In genomic region chr12:16898221-16898620, GRCm38 (mm10) we compare ENCODE assay signal across 24 mouse cellular contexts. TPM values are rescaled to one million over a fixed set of nuclear protein-coding genes. Genes with fewer than 3 reads are reported as not detected.
DNase-seq lines count a peak whose midpoint lies in the region; ATAC-seq and TF ChIP-seq lines count a peak whose summit lies in the region.
"Had no signal": no experiment of that assay in that cellular context is flagged by ENCODE, and none has a peak within 500 bp of the region (broad histone marks: within the 10 kb centered on the region; RNA-seq: fewer than 3 reads in every experiment).

No protein-coding gene starts in this region.

- H3K36me3 ChIP-seq in heart, postnatal 0 days (replicated peaks; ENCODE audit: control insufficient read depth, insufficient read depth, low read length) = no peaks in the 10 kb centered on the region
- H3K36me3 ChIP-seq in heart, embryonic 10.5 days = no peaks in the 10 kb centered on the region
- peaks cover 0 to 54% of the 10 kb centered on the region in 2 experiments; a peak in 2 of 4 replicates for H3K36me3 ChIP-seq in MEL (ENCODE audit: control insufficient read depth in 1 of 2, insufficient read depth in 2 of 2, low read length in 2 of 2)
- no peaks in the 10 kb centered on the region for H3K36me3 ChIP-seq in liver, postnatal 0 days (replicated peaks; ENCODE audit: insufficient read depth, low read length)
- H3K36me3 ChIP-seq: hindbrain, embryonic 15.5 days; intestine, embryonic 15.5 days; limb, embryonic 10.5 days had no signal

- no peak for ATAC-seq in heart, postnatal 0 days (ENCODE audit: insufficient read depth, low read depth)
- no peak for ATAC-seq in liver, postnatal 0 days
- ATAC-seq: activated CD4-positive, CD25-positive, alpha-beta regulatory T cell, adult 4 months; forebrain, embryonic 13.5 days; intestine, embryonic 15.5 days; Patski had no signal

- peaks cover 50% of the 10 kb centered on the region for H3K79me2 ChIP-seq in MEL (ENCODE audit: control insufficient read depth, insufficient read depth, low read length, poor library complexity)

- no peak overlapping the region for H3K4me3 ChIP-seq in heart, postnatal 0 days (ENCODE audit: low read depth, low read length)
- H3K4me3 ChIP-seq in heart, embryonic 10.5 days = no peak overlapping the region
- H3K4me3 ChIP-seq in MEL (ENCODE audit: control insufficient read depth in 1 of 2, insufficient read depth in 1 of 2, low read depth in 2 of 2, low read length in 2 of 2) = no peak overlapping the region
- H3K4me3 ChIP-seq in liver, postnatal 0 days (ENCODE audit: low read depth, low read length) = no peak overlapping the region
- H3K4me3 ChIP-seq: erythroblast, embryonic 14.5 days; forebrain, embryonic 13.5 days; hindbrain, embryonic 15.5 days; intestine, embryonic 15.5 days; limb, embryonic 10.5 days had no signal

- no peak for TF ChIP-seq RAD21 in MEL (IDR thresholded peaks at IDR 0.05; ENCODE audit: low read depth, low read length)

- peak overlapping the region; percentile 28; the same call in 1 of the 2 replicates for H3K27ac ChIP-seq in heart, postnatal 0 days (ENCODE audit: low read depth)
- no peak overlapping the region for H3K27ac ChIP-seq in heart, embryonic 10.5 days
- no peak overlapping the region for H3K27ac ChIP-seq in MEL (ENCODE audit: control insufficient read depth, low read depth, low read length)
- H3K27ac ChIP-seq in liver, postnatal 0 days (ENCODE audit: low read depth) = no peak overlapping the region
- H3K27ac ChIP-seq: forebrain, embryonic 13.5 days; hindbrain, embryonic 15.5 days; intestine, embryonic 15.5 days; left cerebral cortex, adult 2 months; limb, embryonic 10.5 days; liver, embryonic 14.5 days had no signal

- H3K4me1 ChIP-seq in heart, postnatal 0 days (ENCODE audit: control insufficient read depth, insufficient read depth) = peaks cover 25% of the 10 kb centered on the region
- peaks cover 43% of the 10 kb centered on the region for H3K4me1 ChIP-seq in heart, embryonic 10.5 days
- peaks cover 29 to 33% of the 10 kb centered on the region in 2 experiments for H3K4me1 ChIP-seq in MEL (ENCODE audit: control insufficient read depth in 1 of 2, insufficient read depth in 2 of 2, low read length in 2 of 2)
- peaks cover 27% of the 10 kb centered on the region for H3K4me1 ChIP-seq in liver, postnatal 0 days (ENCODE audit: insufficient read depth)

- peak overlapping the region; percentile 29; the same call in 1 of the 2 replicates for H3K4me2 ChIP-seq in heart, postnatal 0 days (ENCODE audit: low read depth, low read length)
- H3K4me2 ChIP-seq in liver, postnatal 0 days (ENCODE audit: low read depth, low read length) = 0 out of 2 replicates have a peak overlapping the region, but pooled peaks have one; percentile 24
- H3K4me2 ChIP-seq: forebrain, embryonic 13.5 days; heart, embryonic 11.5 days; hindbrain, embryonic 15.5 days; intestine, embryonic 15.5 days had no signal

- intact Hi-C loops in heart, postnatal 14 days (cut with DNase I) = loop anchor here (5.0 kb wide), 1 partner anchor 44 kb away; no protein-coding TSS in a partner anchor
- intact Hi-C loops in left cerebral cortex, postnatal 4 days (cut with DNase I) = no loop called here

- DNase-seq in heart, adult 11 months = peak; percentile 17
- no peak for DNase-seq in heart, postnatal 14 days
- no peak for DNase-seq in heart, postnatal 0 days (ENCODE audit: low spot score)
- DNase-seq in heart, embryonic 10.5 days (ENCODE audit: low spot score) = no peak
- DNase-seq in MEL (ENCODE audit: low read depth, low spot score) = peak; percentile 26
- no peak for DNase-seq in liver, postnatal 0 days
- DNase-seq in left cerebral cortex, postnatal 4 days = no peak
- DNase-seq: adrenal gland, postnatal 10 days; gastrocnemius, postnatal 10 days; kidney, adult 9 months; kidney, postnatal 25 days; lung, postnatal 10 days; right cerebral cortex, postnatal 4 days; thymus, adult 2 months had no signal

- 46% methylated on average over 2 of the region's 2 CpGs for WGBS in heart, postnatal 0 days
- 47% methylated on average over 2 of the region's 2 CpGs for WGBS in heart, embryonic 10.5 days
- WGBS in liver, postnatal 0 days (ENCODE audit: insufficient replicate concordance) = 38% methylated on average over 2 of the region's 2 CpGs

- no peak for TF ChIP-seq POLR2A in MEL (IDR thresholded peaks at IDR 0.05; ENCODE audit: control insufficient read depth in 1 of 2, insufficient read depth in 1 of 2, low read depth in 1 of 2, low read length in 2 of 2, poor library complexity in 1 of 2)

- no peaks in the 10 kb centered on the region for H3K27me3 ChIP-seq in heart, postnatal 0 days (ENCODE audit: control insufficient read depth, insufficient read depth, low read length)
- H3K27me3 ChIP-seq in heart, embryonic 10.5 days (ENCODE audit: insufficient read depth, poor library complexity, severe bottlenecking) = no peaks in the 10 kb centered on the region
- no peaks in the 10 kb centered on the region for H3K27me3 ChIP-seq in MEL (ENCODE audit: control insufficient read depth in 1 of 2, insufficient read depth in 2 of 2, low read length in 2 of 2)
- no peaks in the 10 kb centered on the region for H3K27me3 ChIP-seq in liver, postnatal 0 days (ENCODE audit: insufficient read depth, low read length)
- H3K27me3 ChIP-seq: forebrain, embryonic 13.5 days; hindbrain, embryonic 15.5 days; intestine, embryonic 15.5 days; Patski had no signal

- no peaks in the 10 kb centered on the region for H3K9me3 ChIP-seq in heart, postnatal 0 days (replicated peaks; ENCODE audit: control insufficient read depth, low read length)
- H3K9me3 ChIP-seq in heart, embryonic 10.5 days = no peaks in the 10 kb centered on the region
- no peaks in the 10 kb centered on the region for H3K9me3 ChIP-seq in MEL (replicated peaks; ENCODE audit: insufficient read depth, low read length)
- H3K9me3 ChIP-seq in liver, postnatal 0 days (ENCODE audit: low read length) = no peaks in the 10 kb centered on the region
- H3K9me3 ChIP-seq: forebrain, embryonic 13.5 days; hindbrain, embryonic 15.5 days; intestine, embryonic 15.5 days; limb, embryonic 10.5 days had no signal

- TF ChIP-seq CTCF in heart, postnatal 0 days (IDR thresholded peaks at IDR 0.05; ENCODE audit: low read depth) = no peak
- TF ChIP-seq CTCF in MEL (IDR thresholded peaks at IDR 0.05 in 2 of 3, conservative IDR thresholded peaks at IDR 0.05 in 1 of 3; ENCODE audit: control insufficient read depth in 1 of 3, insufficient read depth in 1 of 3, low read depth in 2 of 3, low read length in 3 of 3, poor library complexity in 1 of 3, severe bottlenecking in 1 of 3) = no peak
- no peak for TF ChIP-seq CTCF in liver, postnatal 0 days (IDR thresholded peaks at IDR 0.05; ENCODE audit: low read depth)

- no peak overlapping the region for H3K9ac ChIP-seq in heart, postnatal 0 days (replicated peaks; ENCODE audit: low read depth, low read length)
- H3K9ac ChIP-seq in MEL (ENCODE audit: control insufficient read depth, low read depth, low read length, poor library complexity, severe bottlenecking) = no peak overlapping the region
- no peak overlapping the region for H3K9ac ChIP-seq in liver, postnatal 0 days (replicated peaks)
- H3K9ac ChIP-seq: forebrain, embryonic 13.5 days; hindbrain, embryonic 15.5 days; intestine, embryonic 15.5 days; liver, embryonic 14.5 days had no signal

- no peak for TF ChIP-seq EP300 in heart, postnatal 0 days (IDR thresholded peaks at IDR 0.05; ENCODE audit: low read depth)
- TF ChIP-seq EP300 in MEL (IDR thresholded peaks at IDR 0.05; ENCODE audit: low read depth in 1 of 2, low read length in 2 of 2) = no peak
- TF ChIP-seq EP300 in liver, postnatal 0 days (IDR thresholded peaks at IDR 0.05; ENCODE audit: low read depth) = no peak

TF ChIP-seq in MEL, 35 proteins besides CTCF, POLR2A, EP300 and RAD21:
- TF ChIP-seq GABPA (IDR thresholded peaks at IDR 0.05; ENCODE audit: low read depth, low read length) (no peak), MYC (IDR thresholded peaks at IDR 0.05; ENCODE audit: low read depth, low read length) (no peak), E2F4 (IDR thresholded peaks at IDR 0.05; ENCODE audit: borderline replicate concordance, low read depth, low read length) (no peak), NRF1 (IDR thresholded peaks at IDR 0.05; ENCODE audit: insufficient read depth, low read depth, low read length, poor library complexity, severe bottlenecking) (no peak), MAX (IDR thresholded peaks at IDR 0.05; ENCODE audit: low read length) (no peak), GATA1 (IDR thresholded peaks at IDR 0.05; ENCODE audit: low read depth, low read length) (no peak), SIN3A (IDR thresholded peaks at IDR 0.05; ENCODE audit: low read length) (no peak), JUND (IDR thresholded peaks at IDR 0.05; ENCODE audit: low read depth, low read length) (no peak)

RNA-seq across cellular contexts. Expression of gene Rock2, which starts 3.5 kb away (rescaled TPM):
- total RNA-seq in heart, postnatal 14 days (2021) = 10 to 100 TPM; 83.6 to 87.4 TPM
- 49.2 and 50.6 TPM in 2 replicates for total RNA-seq in heart, postnatal 0 days (2014; rRNA removed; ENCODE audit: low replicate concordance)
- 22.8 and 24.6 TPM in 2 replicates for polyA plus RNA-seq in heart, postnatal 0 days (2015; fragmentation: Nextera tagmentation; extraction: Ambion mirVana)
- 16.9 and 19.6 TPM in 2 replicates for polyA plus RNA-seq in heart, embryonic 10.5 days (2016; fragmentation: Nextera tagmentation; extraction: Ambion mirVana)
- total RNA-seq in MEL (2012; rRNA removed) = 10.9 and 12.2 TPM in 2 replicates
- polyA plus RNA-seq in MEL (2012; ENCODE audit: insufficient read depth in 1 of 2, insufficient read length in 2 of 2, low read depth in 1 of 2, low replicate concordance in 2 of 2, missing spikeins in 1 of 2) = 10 to 100 TPM; 14.4 to 46.4 TPM
- polyA plus RNA-seq in liver, postnatal 0 days (2015; fragmentation: Nextera tagmentation; extraction: Ambion mirVana) = 5.3 TPM in 2 replicates
- 10 to 100 TPM; 53.2 to 57.3 TPM for total RNA-seq in left cerebral cortex, postnatal 4 days (2021)

Comparison
In these comparisons a context has a peak if more than half of its experiments do, and no peak if none do; other contexts are left out.
1. DNase-seq: peak in heart, adult 11 months (single experiment) and MEL (single experiment); none in heart, postnatal 14 days (0 of 2), heart, postnatal 0 days (single experiment), heart, embryonic 10.5 days (single experiment), liver, postnatal 0 days (single experiment) and left cerebral cortex, postnatal 4 days (single experiment).